Mouse (Mus musculus) CH12.LX (cell line): ENCODE data around the gene Nde1.

Experiments
- CHD1 ChIP-seq: IDR thresholded peaks from 2 replicates; pipeline ENCODE4 v1.6.1; 2012; ENCODE audit warnings: low read depth, low read length, improper control_type of control experiment, inconsistent platforms
- CTCF ChIP-seq, 2 experiments: IDR thresholded peaks in 1 of 2; conservative IDR thresholded peaks in 1 of 2; 2 replicates each; pipeline ENCODE4 v1.5.1; 2011 to 2012; ENCODE audit warnings: low read depth in 2 of 2, low read length in 2 of 2, improper control_type of control experiment in 1 of 2, inconsistent platforms in 1 of 2, mild to moderate bottlenecking in 1 of 2, moderate library complexity in 1 of 2
- ELF1 ChIP-seq: IDR thresholded peaks from 2 replicates; pipeline ENCODE4 v1.6.1; 2014; ENCODE audit warnings: low read depth, mild to moderate bottlenecking, inconsistent platforms, low read length, improper control_type of control experiment
- EP300 ChIP-seq: IDR thresholded peaks from 2 replicates; pipeline ENCODE4 v1.6.1; 2011; ENCODE audit warnings: low read length, improper control_type of control experiment
- GABPA ChIP-seq: IDR thresholded peaks from 2 replicates; pipeline ENCODE4 v1.6.1; 2012; ENCODE audit warnings: low read depth, low read length, improper control_type of control experiment, inconsistent platforms; ENCODE audit not compliant: insufficient replicate concordance
- JUND ChIP-seq: conservative IDR thresholded peaks from 2 replicates; pipeline ENCODE4 v1.6.1; 2011; ENCODE audit warnings: low read depth, low read length, improper control_type of control experiment
- MAX ChIP-seq: IDR thresholded peaks from 2 replicates; pipeline ENCODE4 v1.6.1; 2011; ENCODE audit warnings: low read length, improper control_type of control experiment
- MXI1 ChIP-seq: IDR thresholded peaks from 2 replicates; pipeline ENCODE4 v1.6.1; 2011; ENCODE audit warnings: mild to moderate bottlenecking, low read depth, low read length, improper control_type of control experiment
- MYC ChIP-seq: IDR thresholded peaks from 2 replicates; pipeline ENCODE4 v1.6.1; 2011; ENCODE audit warnings: low read depth, mild to moderate bottlenecking, improper control_type of control experiment, low read length
- POLR2A ChIP-seq: IDR thresholded peaks from 2 replicates; pipeline ENCODE4 v1.6.1; 2011; ENCODE audit warnings: low read depth, mild to moderate bottlenecking, improper control_type of control experiment, low read length
- TBP ChIP-seq: conservative IDR thresholded peaks from 2 replicates; pipeline ENCODE4 v1.6.1; 2011; ENCODE audit warnings: low read depth, low read length, improper control_type of control experiment
- USF1 ChIP-seq: IDR thresholded peaks from 2 replicates; pipeline ENCODE4 v1.6.1; 2014; ENCODE audit warnings: low read depth, mild to moderate bottlenecking, inconsistent platforms, low read length, improper control_type of control experiment
- USF2 ChIP-seq: conservative IDR thresholded peaks from 2 replicates; pipeline ENCODE4 v1.6.1; 2011; ENCODE audit warnings: low read depth, low read length, improper control_type of control experiment
- ZNF384 ChIP-seq: IDR thresholded peaks from 2 replicates; pipeline ENCODE4 v1.6.1; 2012; ENCODE audit warnings: low read depth, low read length, improper control_type of control experiment, inconsistent platforms

- no peak for TF ChIP-seq CHD1
- no peak for TF ChIP-seq CTCF (conservative IDR thresholded peaks at IDR 0.05 in 1 of 2, IDR thresholded peaks at IDR 0.05 in 1 of 2; ENCODE audit: low read depth in 2 of 2, low read length in 2 of 2)
- TF ChIP-seq ZNF384: no peak
- no peak for TF ChIP-seq USF1
- TF ChIP-seq POLR2A: no peak
- TF ChIP-seq JUND: no peak
- TF ChIP-seq MXI1: no peak
- no peak for TF ChIP-seq MYC
- no peak for TF ChIP-seq ELF1
- no peak for TF ChIP-seq EP300
- TF ChIP-seq GABPA: no peak
- TF ChIP-seq USF2: no peak
- no peak for TF ChIP-seq TBP
- TF ChIP-seq MAX: no peak
Observed at GRCm38 (mm10) chr16:14135014-14135413, 28.1 kb upstream of the Nde1 start.
